In the genomic region with DNA sequence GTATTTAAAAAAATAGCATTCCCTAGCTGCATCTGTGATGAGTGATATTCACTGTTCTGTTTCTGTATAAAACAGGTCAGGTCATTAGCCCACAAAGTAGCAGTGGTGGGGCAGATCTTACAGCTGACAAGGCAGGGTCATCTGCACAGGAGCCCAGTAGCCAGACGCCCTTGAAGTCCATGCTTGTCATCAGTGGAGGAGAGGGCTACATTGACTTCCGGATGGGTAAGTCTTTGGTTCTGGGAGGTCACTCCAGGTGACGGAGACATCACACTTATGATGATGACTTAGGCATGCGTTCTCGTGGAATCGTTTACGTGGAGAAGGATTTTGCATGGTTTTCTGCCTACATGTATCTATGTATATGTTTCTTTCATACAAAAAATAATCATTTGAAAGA, we compare ENCODE assay signal across 19 mouse cellular contexts.
DNase-seq lines count a peak whose midpoint lies in the region; ATAC-seq lines count a peak whose summit lies in the region.
"Had no signal": no experiment of that assay in that cellular context is flagged by ENCODE, and none has a peak within 500 bp of the region (broad histone marks: within the 10 kb centered on the region; RNA-seq: fewer than 3 reads in every experiment).

No protein-coding gene starts in this region.

- H3K27me3 ChIP-seq in heart, embryonic 12.5 days (replicated peaks) = no peaks in the 10 kb centered on the region
- no peaks in the 10 kb centered on the region for H3K27me3 ChIP-seq in limb, embryonic 11.5 days (ENCODE audit: control insufficient read depth, insufficient read depth, low read length)
- no peaks in the 10 kb centered on the region for H3K27me3 ChIP-seq in limb, embryonic 10.5 days (ENCODE audit: low read depth, poor library complexity, severe bottlenecking)
- H3K27me3 ChIP-seq: CH12.LX, Patski had no signal

- H3K4me3 ChIP-seq in heart, embryonic 12.5 days = no peak overlapping the region
- H3K4me3 ChIP-seq in limb, embryonic 11.5 days (ENCODE audit: low read depth, low read length) = no peak overlapping the region
- H3K4me3 ChIP-seq in limb, embryonic 10.5 days = no peak overlapping the region

- H3K4me1 ChIP-seq in heart, embryonic 12.5 days (replicated peaks) = 0 out of 2 replicates have a peak, but pooled peaks cover 7% of the 10 kb centered on the region
- H3K4me1 ChIP-seq in limb, embryonic 11.5 days (ENCODE audit: control insufficient read depth, insufficient read depth, low read length) = no peaks in the 10 kb centered on the region
- H3K4me1 ChIP-seq in limb, embryonic 10.5 days = no peaks in the 10 kb centered on the region

- no peak overlapping the region for H3K9ac ChIP-seq in heart, embryonic 12.5 days
- no peak overlapping the region for H3K9ac ChIP-seq in limb, embryonic 11.5 days (ENCODE audit: low read length)

- WGBS in heart, embryonic 12.5 days = 96% methylated on average over 7 of the region's 7 CpGs
- 95% methylated on average over 7 of the region's 7 CpGs for WGBS in limb, embryonic 11.5 days
- 97% methylated on average over 7 of the region's 7 CpGs for WGBS in limb, embryonic 10.5 days

- H3K4me2 ChIP-seq in heart, embryonic 12.5 days = no peak overlapping the region
- no peak overlapping the region for H3K4me2 ChIP-seq in limb, embryonic 11.5 days (ENCODE audit: low read depth, severe bottlenecking)

- H3K36me3 ChIP-seq in heart, embryonic 12.5 days = peaks cover 51% of the 10 kb centered on the region
- H3K36me3 ChIP-seq in limb, embryonic 11.5 days (ENCODE audit: control insufficient read depth, insufficient read depth, low read length) = peaks cover 5% of the 10 kb centered on the region
- H3K36me3 ChIP-seq in limb, embryonic 10.5 days = peaks cover 78% of the 10 kb centered on the region

- H3K9me3 ChIP-seq in heart, embryonic 12.5 days (replicated peaks) = no peaks in the 10 kb centered on the region
- no peaks in the 10 kb centered on the region for H3K9me3 ChIP-seq in limb, embryonic 11.5 days (ENCODE audit: control insufficient read depth, low read length)
- no peaks in the 10 kb centered on the region for H3K9me3 ChIP-seq in limb, embryonic 10.5 days (replicated peaks)
- H3K9me3 ChIP-seq: G1E had no signal

- ATAC-seq in heart, embryonic 12.5 days (ENCODE audit: insufficient number of reproducible peaks, low FRiP score) = no peak
- ATAC-seq in limb, embryonic 11.5 days (ENCODE audit: insufficient number of reproducible peaks, low FRiP score, low TSS enrichment, low read depth) = no peak
- ATAC-seq: activated CD4-positive, CD25-positive, alpha-beta regulatory T cell, adult 4 months; CD4-positive, CD25-positive, alpha-beta regulatory T cell, adult 4 months; Patski had no signal

- DNase-seq in heart, adult 11 months = peak; percentile 70
- peak; percentile 20 for DNase-seq in limb, embryonic 11.5 days (ENCODE audit: low spot score)
- no peak for DNase-seq in limb, embryonic 10.5 days (ENCODE audit: low spot score)
- DNase-seq: adrenal gland, adult 2 months; adrenal gland, adult 8-10 months; adrenal gland, postnatal 10 days; adrenal gland, postnatal 14 days; adrenal gland, postnatal 25 days; adrenal gland, postnatal 36 days; B cell, adult 2 months; cerebellum, adult 11 months; cerebellum, adult 11-12 months; cerebellum, adult 18-20 months had no signal

- no peak overlapping the region for H3K27ac ChIP-seq in heart, embryonic 12.5 days (ENCODE audit: poor library complexity, severe bottlenecking)
- no peak overlapping the region for H3K27ac ChIP-seq in limb, embryonic 11.5 days (replicated peaks; ENCODE audit: low read depth, low read length)
- H3K27ac ChIP-seq in limb, embryonic 10.5 days = no peak overlapping the region
